Mouse (Mus musculus): ENCODE data around the gene Hoxb2. TPM values are rescaled to one million over a fixed set of nuclear protein-coding genes. Genes with fewer than 3 reads are reported as not detected.
A peak's percentile ranks its signal among the peaks of the same experiment; 100 is the strongest.

Hoxb2 gene
- total RNA-seq, 4 experiments from 2014 or later: 0.22 to 0.24 TPM; not detected in 2

DNA sequence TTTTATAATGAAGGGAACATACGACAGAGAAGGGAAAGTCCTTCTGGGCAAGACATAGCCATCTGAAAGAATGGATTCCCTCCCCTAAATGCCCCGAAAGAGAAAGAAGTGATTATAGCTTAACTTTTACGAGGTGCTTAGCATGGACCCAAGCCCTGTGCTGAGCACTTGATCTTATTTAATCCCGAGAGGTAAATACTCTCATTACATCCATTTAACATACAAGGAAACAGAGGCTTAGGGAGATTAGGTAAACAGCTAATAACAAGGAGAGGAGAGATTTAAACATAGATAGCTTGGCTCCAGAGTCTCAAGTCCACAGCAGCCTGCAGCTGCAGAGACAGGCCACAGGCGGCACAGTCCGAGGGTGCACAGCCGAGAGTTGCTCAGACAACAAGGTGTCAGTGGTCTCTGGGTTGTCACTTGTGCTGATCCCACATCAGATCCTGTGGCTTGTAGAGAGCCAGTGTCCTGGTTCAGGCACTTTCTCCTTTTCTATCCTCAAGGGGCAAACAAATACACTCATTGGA is 47.5 kb downstream of the Hoxb2 start:
- no peak for DNase-seq (ENCODE audit: low spot score in 2 of 2)

DNA sequence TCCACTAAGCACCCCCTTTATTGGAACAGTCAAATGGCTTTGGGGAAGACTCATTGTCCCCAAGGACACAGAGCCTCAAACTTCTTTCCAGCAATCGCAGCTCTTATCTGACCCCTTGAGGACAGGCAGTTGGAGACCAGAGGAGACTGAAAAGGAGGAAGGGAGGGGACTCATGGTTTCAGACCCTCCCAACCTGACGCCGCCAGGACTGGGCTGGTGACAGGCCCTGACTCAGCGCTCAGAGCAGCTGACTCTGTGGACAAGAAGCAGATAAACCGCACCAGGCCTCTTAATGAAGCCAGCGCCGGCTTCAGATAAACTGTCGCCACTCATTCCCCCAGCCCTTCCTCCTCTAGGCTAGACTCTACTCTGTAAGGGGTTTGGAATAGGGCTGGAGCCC is 49.6 kb downstream of the Hoxb2 start:
- no peak for DNase-seq (ENCODE audit: low spot score in 2 of 2)

Small RNAs within 50 kb of the gene (microRNA-seq; reads per million reads assigned to microRNA genes)
- gene Mir10a: 5,833 reads per million, percentile 89 among the genes with 10 or more reads in this experiment

Other genes starting within 250 kb of the Hoxb2 start
- gene Calcoco2, start 238.6 kb upstream of the Hoxb2 start, total RNA-seq (2022): not detected
- not detected for gene Ttll6, start 216.7 kb upstream of the Hoxb2 start, total RNA-seq (2022)
- gene Hoxb13, start 156.2 kb upstream of the Hoxb2 start, total RNA-seq (2022): not detected
- under 1 TPM in 3 of 4 experiments, not detected in 1; 0.12 to 0.24 (median 0.19) TPM for gene Hoxb9, start 79.1 kb upstream of the Hoxb2 start, total RNA-seq (2022)
- gene Hoxb8, start 68.6 kb upstream of the Hoxb2 start, total RNA-seq (2022): under 1 TPM in 2 of 4 experiments, not detected in 2; 0.11 to 0.19 TPM
- gene Hoxb7, start 63.9 kb upstream of the Hoxb2 start, total RNA-seq (2022): 1 to 10 TPM in 1 of 4 experiments, under 1 TPM in 2, not detected in 1; 0.52 to 1.0 (median 0.94) TPM
- under 1 TPM in 3 of 4 experiments, not detected in 1; 0.29 to 0.77 (median 0.31) TPM for gene Hoxb6, start 58.0 kb upstream of the Hoxb2 start, total RNA-seq (2022)
- under 1 TPM; 0.29 to 0.49 (median 0.37) TPM for gene Hoxb5, start 47.2 kb upstream of the Hoxb2 start, total RNA-seq (2022)
- gene Hoxb4, start 32.3 kb upstream of the Hoxb2 start, total RNA-seq (2022): under 1 TPM; 0.15 to 0.46 (median 0.21) TPM
- under 1 TPM; 0.24 to 0.40 (median 0.30) TPM for gene Hoxb3, start 27.2 kb upstream of the Hoxb2 start, total RNA-seq (2022)
- not detected for gene Hoxb1, start 15.2 kb downstream of the Hoxb2 start, total RNA-seq (2022)
- gene Skap1, start 114.1 kb downstream of the Hoxb2 start, total RNA-seq (2022): under 1 TPM in 1 of 4 experiments, not detected in 3; 0.40 TPM